Mouse (Mus musculus): ENCODE results near the gene Gamt. TPM values are rescaled to one million over a fixed set of nuclear protein-coding genes. Genes with fewer than 3 reads are reported as not detected.

Gene Gamt
- polyA plus RNA-seq, 1 experiment = 19.7 TPM

GRCm38 (mm10) chr10:80278390-80278789 is 17.6 kb upstream of the Gamt start:
- no peak for DNase-seq (ENCODE audit: low read depth in 1 of 2, low spot score in 2 of 2)
- Histone ChIP-seq H3K27ac (ENCODE audit: insufficient read depth, low read length) (no peak overlapping the region), H3K27me3 (ENCODE audit: control insufficient read depth, insufficient read depth, low read length) (no peaks in the 10 kb centered on the region), H3K36me3 (ENCODE audit: control insufficient read depth, insufficient read depth, low read length) (peaks cover 58% of the 10 kb centered on the region), H3K4me3 (ENCODE audit: extremely low read depth, insufficient read depth, insufficient read length) (no peak overlapping the region), H3K4me1 (ENCODE audit: control insufficient read depth, insufficient read depth, insufficient read length) (no peaks in the 10 kb centered on the region; the same call in 1 of the 2 replicates)
- no peak for TF ChIP-seq POLR2A (IDR thresholded peaks at IDR 0.05; ENCODE audit: low read depth, low read length)
- 95% methylated on average over 9 of the region's 9 CpGs for WGBS

DNA sequence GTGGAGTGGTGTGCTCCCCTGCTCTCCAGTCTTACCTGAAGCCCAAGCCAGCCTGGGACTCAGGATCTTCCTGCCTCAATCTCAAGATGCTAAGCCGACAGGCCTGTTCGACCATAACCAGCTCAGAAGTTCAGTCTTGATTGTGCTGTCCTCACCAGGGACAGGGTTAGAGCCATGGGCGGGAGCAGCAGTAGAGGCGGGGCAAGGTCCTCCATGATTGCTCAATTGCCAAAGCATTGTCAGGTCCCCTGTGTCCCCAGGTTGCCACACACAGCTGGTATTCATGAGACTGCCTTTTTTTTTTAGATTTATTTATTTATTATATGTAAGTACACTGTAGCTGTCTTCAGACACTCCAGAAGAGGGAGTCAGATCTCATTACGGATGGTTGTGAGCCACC is 15.4 kb upstream of the Gamt start:
- peaks cover 11% of the 10 kb centered on the region; the same call in 1 of the 2 replicates for H3K4me1 ChIP-seq (ENCODE audit: control insufficient read depth, insufficient read depth, insufficient read length)
- no peak overlapping the region for H3K4me3 ChIP-seq (ENCODE audit: extremely low read depth, insufficient read depth, insufficient read length)
- peaks cover 50% of the 10 kb centered on the region for H3K36me3 ChIP-seq (ENCODE audit: control insufficient read depth, insufficient read depth, low read length)
- TF ChIP-seq POLR2A (IDR thresholded peaks at IDR 0.05; ENCODE audit: low read depth, low read length) (no peak), CTCF (IDR thresholded peaks at IDR 0.05; ENCODE audit: extremely low read depth, insufficient read depth, insufficient read length, insufficient replicate concordance) (no peak)
- no peaks in the 10 kb centered on the region for H3K27me3 ChIP-seq (ENCODE audit: control insufficient read depth, insufficient read depth, low read length)
- H3K27ac ChIP-seq (ENCODE audit: insufficient read depth, low read length) = no peak overlapping the region
- WGBS = 90% methylated on average over 5 of the region's 5 CpGs
- no peak for DNase-seq (ENCODE audit: low read depth in 1 of 2, low spot score in 2 of 2)

GRCm38 (mm10) chr10:80273847-80274246 is 13.0 kb upstream of the Gamt start:
- no peak for DNase-seq (ENCODE audit: low read depth in 1 of 2, low spot score in 2 of 2)
- no peak for TF ChIP-seq CTCF (IDR thresholded peaks at IDR 0.05; ENCODE audit: extremely low read depth, insufficient read depth, insufficient read length, insufficient replicate concordance)
- TF ChIP-seq POLR2A (IDR thresholded peaks at IDR 0.05; ENCODE audit: low read depth, low read length) = no peak
- Histone ChIP-seq H3K27ac (ENCODE audit: insufficient read depth, low read length) (no peak overlapping the region), H3K27me3 (ENCODE audit: control insufficient read depth, insufficient read depth, low read length) (no peaks in the 10 kb centered on the region), H3K36me3 (ENCODE audit: control insufficient read depth, insufficient read depth, low read length) (peaks cover 34% of the 10 kb centered on the region), H3K4me3 (ENCODE audit: extremely low read depth, insufficient read depth, insufficient read length) (no peak overlapping the region), H3K4me1 (ENCODE audit: control insufficient read depth, insufficient read depth, insufficient read length) (peaks cover 25% of the 10 kb centered on the region; the same call in 1 of the 2 replicates)
- 84% methylated on average over 3 of the region's 3 CpGs for WGBS

DNA sequence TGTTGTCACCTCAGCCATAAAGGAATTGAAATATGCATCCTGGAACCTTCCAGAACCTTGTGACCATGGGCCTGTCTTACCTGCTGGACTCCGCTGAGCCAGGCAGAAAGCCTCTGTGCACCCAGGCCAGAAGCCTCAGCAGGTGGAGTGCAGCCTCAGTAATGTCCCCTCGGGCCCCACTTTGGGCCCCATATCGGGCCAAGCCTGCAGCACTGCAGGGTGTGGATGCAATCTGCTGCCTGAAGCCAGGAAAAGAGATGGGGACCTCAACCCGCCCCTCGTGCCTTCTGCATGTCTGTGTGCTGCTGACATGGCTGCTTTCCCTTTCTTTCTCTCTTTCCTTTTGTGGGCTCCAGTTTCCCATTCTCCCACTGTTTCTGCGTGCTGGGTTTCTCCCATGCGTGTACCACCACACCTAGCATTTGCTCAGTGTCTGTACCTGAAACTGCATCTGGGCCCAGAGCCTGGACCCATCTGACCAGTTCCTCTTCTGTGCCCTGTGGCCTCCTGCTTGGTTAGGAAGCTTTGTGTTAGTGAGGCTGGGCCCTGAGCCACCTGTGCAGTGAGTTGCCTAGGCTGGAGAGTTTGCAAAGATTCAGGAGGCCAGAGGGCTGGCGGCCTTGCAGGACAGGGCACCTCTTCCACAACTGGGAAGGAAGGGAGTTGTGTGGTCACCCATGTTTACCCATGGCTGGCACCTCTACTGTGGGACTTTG is 11.2 kb upstream of the Gamt start:
- no peak overlapping the region for H3K4me3 ChIP-seq (ENCODE audit: extremely low read depth, insufficient read depth, insufficient read length)
- H3K4me1 ChIP-seq (ENCODE audit: control insufficient read depth, insufficient read depth, insufficient read length) = peaks cover 34% of the 10 kb centered on the region; the same call in 1 of the 2 replicates
- WGBS = 68% methylated on average over 8 of the region's 8 CpGs
- peak overlapping the region; percentile 45 for H3K27ac ChIP-seq (ENCODE audit: insufficient read depth, low read length)
- no peaks in the 10 kb centered on the region for H3K27me3 ChIP-seq (ENCODE audit: control insufficient read depth, insufficient read depth, low read length)
- DNase-seq (ENCODE audit: low read depth in 1 of 2, low spot score in 2 of 2) = no peak
- H3K36me3 ChIP-seq (ENCODE audit: control insufficient read depth, insufficient read depth, low read length) = peaks cover 17% of the 10 kb centered on the region
- TF ChIP-seq CTCF (IDR thresholded peaks at IDR 0.05; ENCODE audit: extremely low read depth, insufficient read depth, insufficient read length, insufficient replicate concordance) (no peak), POLR2A (IDR thresholded peaks at IDR 0.05; ENCODE audit: low read depth, low read length) (no peak)

DNA sequence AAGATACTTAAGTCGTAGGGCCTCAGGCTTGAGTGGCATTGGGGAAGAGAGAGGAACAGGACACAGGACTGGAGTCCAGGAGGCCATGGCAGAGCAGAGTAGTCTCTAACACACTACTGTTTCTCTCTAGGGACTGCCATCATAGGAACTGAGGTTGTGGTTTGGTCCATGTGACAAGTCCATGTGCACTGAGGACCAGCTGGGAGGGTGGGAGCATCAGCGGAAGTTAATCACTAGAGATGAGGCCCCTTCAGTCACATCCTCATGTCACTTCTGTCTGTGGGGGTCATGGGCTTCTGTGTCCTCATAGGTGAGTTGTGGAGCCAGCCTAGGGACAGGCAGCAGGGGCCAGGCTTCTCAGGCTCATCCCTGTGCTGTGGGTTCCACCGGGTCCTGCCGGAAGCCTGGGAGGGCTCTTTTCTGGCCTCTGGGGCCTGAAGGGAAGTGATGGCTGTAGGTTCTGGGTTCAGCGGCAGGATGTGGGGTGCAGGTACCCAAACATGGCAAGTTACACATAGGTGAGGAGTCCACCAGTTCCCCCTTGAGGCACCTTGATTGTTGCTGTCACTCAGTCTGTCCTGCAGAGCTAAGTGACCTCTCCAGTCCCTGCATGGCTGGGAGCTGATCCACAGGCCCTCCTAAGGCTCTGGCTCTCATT is 10.5 kb upstream of the Gamt start:
- H3K27me3 ChIP-seq (ENCODE audit: control insufficient read depth, insufficient read depth, low read length) = no peaks in the 10 kb centered on the region
- no peak overlapping the region for H3K4me3 ChIP-seq (ENCODE audit: extremely low read depth, insufficient read depth, insufficient read length)
- 20% methylated on average over 5 of the region's 5 CpGs for WGBS
- peak overlapping the region; percentile 45 for H3K27ac ChIP-seq (ENCODE audit: insufficient read depth, low read length)
- TF ChIP-seq CTCF (IDR thresholded peaks at IDR 0.05; ENCODE audit: extremely low read depth, insufficient read depth, insufficient read length, insufficient replicate concordance) (no peak), POLR2A (IDR thresholded peaks at IDR 0.05; ENCODE audit: low read depth, low read length) (no peak)
- DNase-seq (ENCODE audit: low read depth in 1 of 2, low spot score in 2 of 2) = no peak
- peaks cover 12% of the 10 kb centered on the region; the same call in 1 of the 2 replicates for H3K36me3 ChIP-seq (ENCODE audit: control insufficient read depth, insufficient read depth, low read length)
- H3K4me1 ChIP-seq (ENCODE audit: control insufficient read depth, insufficient read depth, insufficient read length) = peaks cover 34% of the 10 kb centered on the region; the same call in 1 of the 2 replicates

DNA sequence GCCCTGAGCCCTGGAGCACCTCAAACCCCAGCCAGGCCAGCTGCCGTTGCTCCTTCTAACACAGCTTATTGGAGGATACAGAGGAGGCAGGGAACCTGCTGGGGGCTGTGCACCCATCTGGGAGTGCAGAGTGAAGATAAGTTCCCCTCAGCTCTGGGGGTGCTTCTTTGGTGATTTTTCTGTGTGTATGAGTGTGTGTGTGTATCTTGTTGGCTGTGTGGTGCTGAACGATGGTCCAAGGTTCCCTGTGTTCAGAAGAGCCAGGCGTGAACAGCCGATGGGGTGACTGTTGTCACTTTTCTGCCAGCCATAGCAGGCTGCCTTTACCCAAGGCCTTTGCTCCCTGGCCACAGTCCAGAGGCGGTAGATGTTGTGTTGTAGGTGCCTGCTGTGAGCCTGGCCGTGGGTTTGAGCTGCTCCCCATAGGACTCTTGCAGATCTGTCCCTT is 9.9 kb upstream of the Gamt start:
- H3K27me3 ChIP-seq (ENCODE audit: control insufficient read depth, insufficient read depth, low read length) = no peaks in the 10 kb centered on the region
- H3K27ac ChIP-seq (ENCODE audit: insufficient read depth, low read length) = peak overlapping the region; percentile 45
- 40% methylated on average over 6 of the region's 6 CpGs for WGBS
- TF ChIP-seq POLR2A (IDR thresholded peaks at IDR 0.05; ENCODE audit: low read depth, low read length) = no peak
- no peak overlapping the region for H3K4me3 ChIP-seq (ENCODE audit: extremely low read depth, insufficient read depth, insufficient read length)
- peaks cover 9% of the 10 kb centered on the region; the same call in 1 of the 2 replicates for H3K36me3 ChIP-seq (ENCODE audit: control insufficient read depth, insufficient read depth, low read length)
- no peak for DNase-seq (ENCODE audit: low read depth in 1 of 2, low spot score in 2 of 2)
- H3K4me1 ChIP-seq (ENCODE audit: control insufficient read depth, insufficient read depth, insufficient read length) = peaks cover 34% of the 10 kb centered on the region; the same call in 1 of the 2 replicates

GRCm38 (mm10) chr10:80270099-80270498 is 9.3 kb upstream of the Gamt start:
- H3K27ac ChIP-seq (ENCODE audit: insufficient read depth, low read length) = no peak overlapping the region
- H3K36me3 ChIP-seq (ENCODE audit: control insufficient read depth, insufficient read depth, low read length) = peaks cover 7% of the 10 kb centered on the region; the same call in 1 of the 2 replicates
- no peak overlapping the region for H3K4me3 ChIP-seq (ENCODE audit: extremely low read depth, insufficient read depth, insufficient read length)
- H3K4me1 ChIP-seq (ENCODE audit: control insufficient read depth, insufficient read depth, insufficient read length) = peaks cover 34% of the 10 kb centered on the region; the same call in 1 of the 2 replicates
- WGBS = 55% methylated on average over 2 of the region's 2 CpGs
- no peak for TF ChIP-seq POLR2A (IDR thresholded peaks at IDR 0.05; ENCODE audit: low read depth, low read length)
- no peak for TF ChIP-seq CTCF (IDR thresholded peaks at IDR 0.05; ENCODE audit: extremely low read depth, insufficient read depth, insufficient read length, insufficient replicate concordance)
- no peaks in the 10 kb centered on the region for H3K27me3 ChIP-seq (ENCODE audit: control insufficient read depth, insufficient read depth, low read length)
- DNase-seq (ENCODE audit: low read depth in 1 of 2, low spot score in 2 of 2) = no peak

Data from spleen, adult 2 months (tissue).